Mouse (Mus musculus) bone marrow, adult 2 months (tissue): Measurements from ENCODE around the gene Etnk1.

ENCODE experiments used
- CTCF ChIP-seq: fragments of 200-500 bp; IDR thresholded peaks from 2 replicates; pipeline ENCODE4 v1.5.1; 2011; ENCODE audit warnings: low read length, control low read depth; ENCODE audit not compliant: control insufficient read depth, insufficient read depth
- POLR2A ChIP-seq: fragments of 200-500 bp; IDR thresholded peaks from 2 replicates; pipeline ENCODE4 v1.6.1; 2011; ENCODE audit warnings: low read depth, mild to moderate bottlenecking, control low read depth, low read length, borderline replicate concordance; ENCODE audit not compliant: control insufficient read depth

DNA sequence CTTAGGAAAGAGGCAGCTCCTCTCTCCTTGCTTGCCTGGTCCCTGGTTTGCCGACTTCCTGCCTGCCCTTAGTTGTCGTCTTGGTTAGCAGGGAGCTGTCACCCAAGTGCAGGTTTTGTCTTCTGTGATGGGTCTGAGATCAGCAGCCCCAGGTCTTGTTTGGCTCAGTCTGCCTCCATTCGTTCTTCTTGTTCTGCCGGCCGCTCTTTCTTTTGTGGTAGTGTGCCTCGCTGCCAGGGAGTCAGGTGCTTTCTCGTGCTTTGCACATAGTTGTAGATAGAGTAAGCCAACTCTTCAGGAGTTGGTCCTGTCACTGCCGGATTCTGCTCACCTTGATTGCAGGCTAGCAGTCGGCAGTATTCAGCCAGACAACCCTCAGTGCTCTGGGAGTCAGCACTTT lies 9.6 kb downstream of the Etnk1 start:
- TF ChIP-seq CTCF (no peak), POLR2A (no peak)
